Mouse (Mus musculus) heart, postnatal 36 days (tissue): ENCODE measurements at regions not wholly inside any gene's neighbourhood (a gene's known extent, or its start where the extent isn't known, plus 50 kb on each side); places are given as distances from the start of the nearest gene placed in this dataset.
A peak's percentile ranks its signal among the peaks of the same experiment; 100 is the strongest.

Experiments used
- DNase-seq, 2 experiments: peaks; one replicate each; pipeline ENCODE4 v3.0.0; 2021 to 2022
- intact Hi-C: fragments of 180-260 bp; cut with DNase I; formaldehyde crosslinking; loops from one replicate; pipeline ENCODE4 v1.15.1; 2025

GRCm38 (mm10) chr5:74943737-74944403 lies 100.7 kb downstream of the Chic2 start:
- intact Hi-C loops, result loop anchor here (1.0 to 5.0 kb wide), 6 partner anchors 151 to 1257 kb away; no protein-coding TSS in a partner anchor
- DNase-seq, result peak; percentile 89 to 92

- DNase-seq, result peak in 1 of 2 experiments; percentile 26
- intact Hi-C loops, result loop anchor here (5.0 kb wide), 4 partner anchors 304 to 1254 kb away; no protein-coding TSS in a partner anchor
Observed at GRCm38 (mm10) chr5:74941426-74941825, 103.1 kb downstream of the Chic2 start.

GRCm38 (mm10) chr5:74937416-74937940 lies 107.1 kb downstream of the Chic2 start:
- DNase-seq, result no peak
- intact Hi-C loops, result no loop called here

- DNase-seq, result peak in 1 of 2 experiments; percentile 18
- intact Hi-C loops, result no loop called here
Observed at GRCm38 (mm10) chr5:74936087-74936486, 108.5 kb downstream of the Chic2 start.

GRCm38 (mm10) chr5:74935676-74936075 lies 108.9 kb downstream of the Chic2 start:
- no peak for DNase-seq
- intact Hi-C loops, result no loop called here

- intact Hi-C loops, result no loop called here
- no peak for DNase-seq
Observed at GRCm38 (mm10) chr5:74933276-74933675, 111.3 kb downstream of the Chic2 start.

- intact Hi-C loops, result no loop called here
- DNase-seq, result no peak
Observed at GRCm38 (mm10) chr5:74932206-74932605, 112.4 kb downstream of the Chic2 start.

- DNase-seq, result no peak
- intact Hi-C loops, result no loop called here
Observed at GRCm38 (mm10) chr5:74931765-74932164, 112.8 kb downstream of the Chic2 start.

GRCm38 (mm10) chr5:74927543-74927942 lies 117.0 kb downstream of the Chic2 start:
- intact Hi-C loops, result no loop called here
- DNase-seq, result no peak

GRCm38 (mm10) chr5:74925769-74926168 lies 118.8 kb downstream of the Chic2 start:
- DNase-seq, result no peak
- intact Hi-C loops, result no loop called here

- peak in 1 of 2 experiments; percentile 16 for DNase-seq
- intact Hi-C loops, result no loop called here
Observed at GRCm38 (mm10) chr5:74924031-74924533, 120.5 kb downstream of the Chic2 start.

- intact Hi-C loops, result no loop called here
- no peak for DNase-seq
Observed at GRCm38 (mm10) chr5:74923337-74923736, 121.2 kb downstream of the Chic2 start.

- no peak for DNase-seq
- intact Hi-C loops, result no loop called here
Observed at GRCm38 (mm10) chr5:74922881-74923280, 121.7 kb downstream of the Chic2 start.

GRCm38 (mm10) chr5:74920939-74921338 lies 123.6 kb downstream of the Chic2 start:
- no peak for DNase-seq
- intact Hi-C loops, result no loop called here

GRCm38 (mm10) chr5:74920490-74920889 lies 124.1 kb downstream of the Chic2 start:
- intact Hi-C loops, result no loop called here

GRCm38 (mm10) chr5:74905504-74906061 lies 139.0 kb downstream of the Chic2 start:
- no peak for DNase-seq
- intact Hi-C loops, result no loop called here

More at GRCm38 (mm10) chr5:74920490-74920889, 124.1 kb downstream of the Chic2 start:
- no peak for DNase-seq

GRCm38 (mm10) chr5:74904927-74905503 lies 139.6 kb downstream of the Chic2 start:
- DNase-seq, result peak; percentile 10 to 31
- intact Hi-C loops, result no loop called here

- no peak for DNase-seq
- intact Hi-C loops, result no loop called here
Observed at GRCm38 (mm10) chr5:74904327-74904726, 140.2 kb downstream of the Chic2 start.

GRCm38 (mm10) chr5:74903711-74904110 lies 140.9 kb downstream of the Chic2 start:
- intact Hi-C loops, result no loop called here
- no peak for DNase-seq

- peak in 1 of 2 experiments; percentile 40 for DNase-seq
- intact Hi-C loops, result loop anchor here (5.0 kb wide), 1 partner anchor 100 kb away; no protein-coding TSS in a partner anchor
Observed at GRCm38 (mm10) chr5:74897133-74897532, 147.4 kb downstream of the Chic2 start.

GRCm38 (mm10) chr5:74893276-74893675 lies 151.3 kb downstream of the Chic2 start:
- no peak for DNase-seq
- intact Hi-C loops, result no loop called here
